Comparison of ENCODE assay signal across 7 mouse cellular contexts in the genomic region with DNA sequence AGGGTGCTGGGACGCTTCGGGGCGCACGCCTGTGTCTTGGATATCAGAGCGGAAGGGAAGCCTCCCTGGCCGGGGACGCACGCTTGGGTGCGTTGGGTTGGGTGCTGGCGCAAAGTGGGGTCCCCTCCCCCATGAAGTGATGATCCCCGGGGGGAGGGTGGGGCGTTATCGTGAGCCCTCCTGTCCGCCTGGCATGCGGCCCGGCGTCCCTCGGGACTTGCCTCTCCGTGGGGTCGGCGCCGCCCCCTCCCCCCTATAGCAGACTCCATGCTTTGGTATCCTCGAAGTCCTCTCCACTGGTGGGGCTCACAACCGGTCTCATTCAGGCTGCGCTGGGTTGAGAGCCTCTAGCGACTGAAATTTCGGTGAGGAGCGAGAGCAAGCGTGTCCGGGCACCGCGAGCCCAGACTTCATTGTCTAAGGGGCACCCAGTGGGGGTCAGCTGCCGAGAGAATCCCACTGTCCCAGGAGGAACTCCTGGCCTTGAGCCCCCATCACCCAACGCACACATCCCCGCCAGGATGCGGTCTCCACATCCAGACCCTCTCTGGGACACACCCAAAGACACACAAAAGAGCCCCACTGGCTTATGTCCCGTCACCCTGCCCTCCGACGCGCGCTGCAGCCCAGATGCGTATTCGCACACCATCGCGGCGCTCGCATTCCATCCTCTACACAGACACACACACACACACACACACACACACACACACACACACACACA. TPM values are rescaled to one million over a fixed set of nuclear protein-coding genes. Genes with fewer than 3 reads are reported as not detected.
DNase-seq lines count a peak whose midpoint lies in the region; ATAC-seq lines count a peak whose summit lies in the region.

No protein-coding gene starts in this region.

- H3K4me1 ChIP-seq in lung, embryonic 16.5 days (replicated peaks; ENCODE audit: control insufficient read depth, insufficient read depth, low read length), result peaks cover 28% of the 10 kb centered on the region
- peaks cover 55% of the 10 kb centered on the region for H3K4me1 ChIP-seq in forebrain, embryonic 13.5 days
- peaks cover 46% of the 10 kb centered on the region for H3K4me1 ChIP-seq in liver, embryonic 12.5 days

- H3K9me3 ChIP-seq in lung, embryonic 16.5 days (ENCODE audit: control insufficient read depth, low read length), result no peaks in the 10 kb centered on the region
- H3K9me3 ChIP-seq in forebrain, embryonic 13.5 days (replicated peaks), result no peaks in the 10 kb centered on the region
- no peaks in the 10 kb centered on the region for H3K9me3 ChIP-seq in liver, embryonic 12.5 days (replicated peaks)

- H3K27me3 ChIP-seq in lung, embryonic 16.5 days (ENCODE audit: control insufficient read depth, insufficient read depth, low read depth, low read length), result peaks cover 71% of the 10 kb centered on the region
- H3K27me3 ChIP-seq in forebrain, embryonic 13.5 days, result peaks cover 100% of the 10 kb centered on the region
- peaks cover 100% of the 10 kb centered on the region for H3K27me3 ChIP-seq in liver, embryonic 12.5 days (replicated peaks)

- H3K27ac ChIP-seq in lung, embryonic 16.5 days (ENCODE audit: low read length), result peak overlapping the region; percentile 78
- no peak overlapping the region for H3K27ac ChIP-seq in forebrain, embryonic 13.5 days
- no peak overlapping the region for H3K27ac ChIP-seq in liver, embryonic 12.5 days

- peak overlapping the region; percentile 60 for H3K4me3 ChIP-seq in lung, embryonic 16.5 days (ENCODE audit: low read length)
- H3K4me3 ChIP-seq in forebrain, embryonic 13.5 days, result peak overlapping the region; percentile 38
- peak overlapping the region; percentile 45; the same call in 1 of the 2 replicates for H3K4me3 ChIP-seq in liver, embryonic 12.5 days

- peak overlapping the region; percentile 82 for H3K4me2 ChIP-seq in lung, embryonic 16.5 days (ENCODE audit: low read depth, low read length)
- peak overlapping the region; percentile 61 for H3K4me2 ChIP-seq in forebrain, embryonic 13.5 days
- H3K4me2 ChIP-seq in liver, embryonic 12.5 days, result peak overlapping the region; percentile 69; the same call in 1 of the 2 replicates

- ATAC-seq in lung, embryonic 16.5 days (ENCODE audit: low read depth), result no peak; the same call in 1 of the 2 replicates
- ATAC-seq in forebrain, embryonic 13.5 days, result no peak
- ATAC-seq in liver, embryonic 12.5 days, result no peak

- H3K9ac ChIP-seq in lung, embryonic 16.5 days (ENCODE audit: low read length), result peak overlapping the region; percentile 74
- 0 out of 2 replicates have a peak overlapping the region, but pooled peaks have one; percentile 50 for H3K9ac ChIP-seq in forebrain, embryonic 13.5 days
- H3K9ac ChIP-seq in liver, embryonic 12.5 days, result no peak overlapping the region

- intact Hi-C loops in left cerebral cortex, postnatal 4 days (cut with DNase I), result no loop called here

- H3K36me3 ChIP-seq in lung, embryonic 16.5 days (ENCODE audit: control insufficient read depth, insufficient read depth, low read length), result no peaks in the 10 kb centered on the region
- no peaks in the 10 kb centered on the region for H3K36me3 ChIP-seq in forebrain, embryonic 13.5 days (ENCODE audit: poor library complexity, severe bottlenecking)
- H3K36me3 ChIP-seq in liver, embryonic 12.5 days, result no peaks in the 10 kb centered on the region

- no peak for DNase-seq in lung, postnatal 36 days
- DNase-seq in adrenal gland, postnatal 4 days (ENCODE audit: low spot score in 2 of 2), result no peak
- no peak for DNase-seq in left cerebral cortex, postnatal 4 days
- DNase-seq in layer of hippocampus, postnatal 10 days (ENCODE audit: low spot score in 2 of 2), result no peak

- WGBS in lung, embryonic 16.5 days, result under 1% methylated on average over 47 of the region's 47 CpGs
- 1% methylated on average over 47 of the region's 47 CpGs for WGBS in forebrain, embryonic 13.5 days
- 3% methylated on average over 47 of the region's 47 CpGs for WGBS in liver, embryonic 12.5 days (ENCODE audit: insufficient replicate concordance)

RNA-seq across cellular contexts. Expression of a gene that starts 0.9 kb away (rescaled TPM):
- polyA plus RNA-seq in lung, embryonic 16.5 days (2015; fragmentation: Nextera tagmentation; extraction: Ambion mirVana), result 166 and 169 TPM in 2 replicates
- 0.86 and 0.92 TPM in 2 replicates for polyA plus RNA-seq in forebrain, embryonic 13.5 days (2015; fragmentation: Nextera tagmentation; extraction: Ambion mirVana)
- 3.9 and 4.0 TPM in 2 replicates for polyA plus RNA-seq in liver, embryonic 12.5 days (2016; fragmentation: Nextera tagmentation; extraction: Ambion mirVana)
- under 1 TPM in 1 of 2 experiments, not detected in 1; 0.45 TPM for total RNA-seq in adrenal gland, postnatal 4 days (2021)
- total RNA-seq in left cerebral cortex, postnatal 4 days (2021), result 10 to 100 TPM; 22.3 to 32.3 TPM
- 10 to 100 TPM; 21.3 to 22.0 TPM for total RNA-seq in layer of hippocampus, postnatal 10 days (2021)

RNA-seq across cellular contexts. Expression of a gene that starts 6.7 kb away (rescaled TPM):
- 5.6 and 7.0 TPM in 2 replicates for polyA plus RNA-seq in lung, embryonic 16.5 days (2015; fragmentation: Nextera tagmentation; extraction: Ambion mirVana)
- polyA plus RNA-seq in forebrain, embryonic 13.5 days (2015; fragmentation: Nextera tagmentation; extraction: Ambion mirVana), result 32.5 and 38.0 TPM in 2 replicates
- polyA plus RNA-seq in liver, embryonic 12.5 days (2016; fragmentation: Nextera tagmentation; extraction: Ambion mirVana), result 0.18 and 0.37 TPM in 2 replicates
- 1 to 10 TPM; 3.6 to 5.0 TPM for total RNA-seq in adrenal gland, postnatal 4 days (2021)
- 10 to 100 TPM; 65.7 to 80.3 TPM for total RNA-seq in left cerebral cortex, postnatal 4 days (2021)
- 100 to 1,000 TPM; 174 to 175 TPM for total RNA-seq in layer of hippocampus, postnatal 10 days (2021)

RNA-seq across cellular contexts. Expression of a gene that starts 12.7 kb away (rescaled TPM):
- 125 and 133 TPM in 2 replicates for polyA plus RNA-seq in lung, embryonic 16.5 days (2015; fragmentation: Nextera tagmentation; extraction: Ambion mirVana)
- 150 and 154 TPM in 2 replicates for polyA plus RNA-seq in forebrain, embryonic 13.5 days (2015; fragmentation: Nextera tagmentation; extraction: Ambion mirVana)
- 85.6 and 86.6 TPM in 2 replicates for polyA plus RNA-seq in liver, embryonic 12.5 days (2016; fragmentation: Nextera tagmentation; extraction: Ambion mirVana)
- 100 to 1,000 TPM; 105 to 109 TPM for total RNA-seq in adrenal gland, postnatal 4 days (2021)
- 100 to 1,000 TPM; 109 to 116 TPM for total RNA-seq in left cerebral cortex, postnatal 4 days (2021)
- 100 to 1,000 TPM in 1 of 2 experiments, 10 to 100 TPM in 1; 97.8 to 106 TPM for total RNA-seq in layer of hippocampus, postnatal 10 days (2021)

RNA-seq across cellular contexts. Expression of a gene that starts 16.7 kb away (rescaled TPM):
- 917 and 987 TPM in 2 replicates for polyA plus RNA-seq in lung, embryonic 16.5 days (2015; fragmentation: Nextera tagmentation; extraction: Ambion mirVana)
- 812 and 920 TPM in 2 replicates for polyA plus RNA-seq in forebrain, embryonic 13.5 days (2015; fragmentation: Nextera tagmentation; extraction: Ambion mirVana)
- 841 and 876 TPM in 2 replicates for polyA plus RNA-seq in liver, embryonic 12.5 days (2016; fragmentation: Nextera tagmentation; extraction: Ambion mirVana)
- total RNA-seq in adrenal gland, postnatal 4 days (2021), result 1,000 to 10,000 TPM; 1,529 to 1,618 TPM
- total RNA-seq in left cerebral cortex, postnatal 4 days (2021), result 1,000 to 10,000 TPM; 1,115 to 1,131 TPM
- 1,000 to 10,000 TPM in 1 of 2 experiments, 100 to 1,000 TPM in 1; 916 to 1,148 TPM for total RNA-seq in layer of hippocampus, postnatal 10 days (2021)

RNA-seq across cellular contexts. Expression of a gene that starts 17.1 kb away (rescaled TPM):
- polyA plus RNA-seq in lung, embryonic 16.5 days (2015; fragmentation: Nextera tagmentation; extraction: Ambion mirVana), result 28.8 and 29.4 TPM in 2 replicates
- polyA plus RNA-seq in forebrain, embryonic 13.5 days (2015; fragmentation: Nextera tagmentation; extraction: Ambion mirVana), result 15.3 and 16.4 TPM in 2 replicates
- polyA plus RNA-seq in liver, embryonic 12.5 days (2016; fragmentation: Nextera tagmentation; extraction: Ambion mirVana), result 9.4 and 9.5 TPM in 2 replicates
- total RNA-seq in adrenal gland, postnatal 4 days (2021), result 10 to 100 TPM; 18.7 to 20.4 TPM
- 10 to 100 TPM; 26.3 to 28.7 TPM for total RNA-seq in left cerebral cortex, postnatal 4 days (2021)
- total RNA-seq in layer of hippocampus, postnatal 10 days (2021), result 10 to 100 TPM; 35.6 to 38.4 TPM

Comparison
In these comparisons a context has a peak if more than half of its experiments do, and no peak if none do; other contexts are left out.
1. RNA of a gene that starts 0.9 kb away (total RNA-seq): 22.3 to 32.3 TPM in left cerebral cortex, postnatal 4 days and 21.3 to 22.0 TPM in layer of hippocampus, postnatal 10 days; 0.45 TPM in adrenal gland, postnatal 4 days; every median in the first group is over 10 times any median in the second.
2. RNA of a gene that starts 6.7 kb away (total RNA-seq): 174 to 175 TPM in layer of hippocampus, postnatal 10 days and 65.7 to 80.3 TPM in left cerebral cortex, postnatal 4 days; 3.6 to 5.0 TPM in adrenal gland, postnatal 4 days; every median in the first group is over 10 times any median in the second.
3. Peak in every context shown above with its lines, with median percentiles within 50 percentile points of each other: H3K4me2 ChIP-seq and H3K4me3 ChIP-seq.